Mouse (Mus musculus): ENCODE data around the gene Nbl1. TPM values are rescaled to one million over a fixed set of nuclear protein-coding genes. Genes with fewer than 3 reads are reported as not detected.
A peak's percentile ranks its signal among the peaks of the same experiment; 100 is the strongest.

Nbl1 gene
- polyA plus RNA-seq, 1 experiment from 2014 or later = 57.4 TPM

DNA sequence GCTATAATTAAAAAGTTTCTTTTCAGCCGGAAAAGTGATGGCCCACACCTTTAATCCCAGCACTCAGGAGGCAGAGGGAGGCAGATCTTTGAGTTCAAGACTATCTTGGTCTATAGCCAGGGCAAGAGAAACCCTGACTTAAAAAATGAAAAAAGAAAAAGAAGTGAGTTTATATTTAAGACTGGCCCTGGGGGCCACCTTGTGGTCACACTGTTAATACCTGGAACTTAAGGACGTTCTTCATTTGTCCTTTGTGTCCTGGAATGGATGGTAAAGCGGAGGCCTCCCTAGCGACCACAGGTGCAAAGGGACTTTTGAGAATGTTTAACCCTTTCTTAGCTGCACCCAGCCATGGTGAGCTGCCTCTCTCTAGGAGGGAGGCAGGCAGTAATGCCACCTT lies 14.1 kb downstream of the Nbl1 start:
- peaks cover 32% of the 10 kb centered on the region for H3K27me3 ChIP-seq (ENCODE audit: control insufficient read depth, insufficient read depth, low read depth, low read length)
- no peak overlapping the region for H3K4me3 ChIP-seq (ENCODE audit: low read length)
- H3K9me3 ChIP-seq (ENCODE audit: control insufficient read depth, low read length) = no peaks in the 10 kb centered on the region
- no peak overlapping the region for H3K9ac ChIP-seq (ENCODE audit: low read length)
- H3K36me3 ChIP-seq (ENCODE audit: control insufficient read depth, insufficient read depth, low read length) = no peaks in the 10 kb centered on the region
- H3K4me1 ChIP-seq (replicated peaks; ENCODE audit: control insufficient read depth, insufficient read depth, low read length) = peaks cover 22% of the 10 kb centered on the region
- no peak overlapping the region for H3K4me2 ChIP-seq (ENCODE audit: low read depth, low read length)
- H3K27ac ChIP-seq (ENCODE audit: low read length) = no peak overlapping the region
- no peak for ATAC-seq (ENCODE audit: low read depth)
- 12% methylated on average over 4 of the region's 4 CpGs for WGBS

GRCm38 (mm10) chr4:139078313-139078712 lies 14.5 kb downstream of the Nbl1 start:
- no peak overlapping the region for H3K27ac ChIP-seq (ENCODE audit: low read length)
- no peak overlapping the region for H3K4me2 ChIP-seq (ENCODE audit: low read depth, low read length)
- WGBS = 28% methylated on average over 2 of the region's 2 CpGs
- no peaks in the 10 kb centered on the region for H3K9me3 ChIP-seq (ENCODE audit: control insufficient read depth, low read length)
- H3K36me3 ChIP-seq (ENCODE audit: control insufficient read depth, insufficient read depth, low read length) = no peaks in the 10 kb centered on the region
- no peak for ATAC-seq (ENCODE audit: low read depth)
- H3K9ac ChIP-seq (ENCODE audit: low read length) = no peak overlapping the region
- peaks cover 37% of the 10 kb centered on the region for H3K27me3 ChIP-seq (ENCODE audit: control insufficient read depth, insufficient read depth, low read depth, low read length)
- no peak overlapping the region for H3K4me3 ChIP-seq (ENCODE audit: low read length)
- H3K4me1 ChIP-seq (replicated peaks; ENCODE audit: control insufficient read depth, insufficient read depth, low read length) = peaks cover 18% of the 10 kb centered on the region

DNA sequence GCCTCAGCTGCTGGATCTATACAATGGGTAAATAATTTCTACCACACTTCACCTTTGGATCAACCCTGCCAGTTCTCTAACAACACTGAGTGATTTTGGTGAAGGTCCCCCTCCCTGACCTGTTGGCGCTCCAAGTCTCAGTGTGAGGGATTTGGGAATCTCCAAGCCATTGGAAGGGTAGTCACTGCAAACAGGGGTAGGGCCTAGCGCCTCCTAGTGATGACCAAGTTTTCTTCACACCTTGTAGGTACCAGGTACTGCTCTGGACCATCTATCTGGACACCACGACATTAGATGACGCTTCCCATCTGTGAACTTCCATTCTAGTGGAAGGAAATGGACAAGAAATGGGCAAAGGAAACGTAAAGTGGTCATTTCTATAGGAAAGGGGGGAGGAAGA lies 16.9 kb downstream of the Nbl1 start:
- Histone ChIP-seq H3K9ac (ENCODE audit: low read length) (no peak overlapping the region), H3K27me3 (ENCODE audit: control insufficient read depth, insufficient read depth, low read depth, low read length) (peaks cover 43% of the 10 kb centered on the region), H3K4me1 (replicated peaks; ENCODE audit: control insufficient read depth, insufficient read depth, low read length) (peaks cover 11% of the 10 kb centered on the region), H3K9me3 (ENCODE audit: control insufficient read depth, low read length) (no peaks in the 10 kb centered on the region), H3K36me3 (ENCODE audit: control insufficient read depth, insufficient read depth, low read length) (no peaks in the 10 kb centered on the region), H3K27ac (ENCODE audit: low read length) (no peak overlapping the region), H3K4me2 (ENCODE audit: low read depth, low read length) (peak overlapping the region; percentile 86; the same call in 1 of the 2 replicates), H3K4me3 (ENCODE audit: low read length) (peak overlapping the region; percentile 53)
- ATAC-seq (ENCODE audit: low read depth) = no peak
- WGBS = 19% methylated on average over 5 of the region's 5 CpGs

GRCm38 (mm10) chr4:139075041-139075711 lies 17.6 kb downstream of the Nbl1 start, which contains the start of gene Htr6:
Htr6 (minus strand) TSS chr4:139075570.
- H3K4me1 ChIP-seq (replicated peaks; ENCODE audit: control insufficient read depth, insufficient read depth, low read length) = peaks cover 11% of the 10 kb centered on the region
- H3K27ac ChIP-seq (ENCODE audit: low read length) = no peak within 1 kb of the TSS
- peaks cover 43% of the 10 kb centered on the region for H3K27me3 ChIP-seq (ENCODE audit: control insufficient read depth, insufficient read depth, low read depth, low read length)
- WGBS = under 1% methylated on average over 48 of the region's 77 CpGs
- peak within 1 kb of the TSS; percentile 53 for H3K4me3 ChIP-seq (ENCODE audit: low read length)
- no peaks in the 10 kb centered on the region for H3K9me3 ChIP-seq (ENCODE audit: control insufficient read depth, low read length)
- peak; percentile 35 for ATAC-seq (ENCODE audit: low read depth)
- H3K36me3 ChIP-seq (ENCODE audit: control insufficient read depth, insufficient read depth, low read length) = no peaks in the 10 kb centered on the region
- peak within 1 kb of the TSS; percentile 86 for H3K4me2 ChIP-seq (ENCODE audit: low read depth, low read length)
- peak within 1 kb of the TSS; percentile 51; the same call in 1 of the 2 replicates for H3K9ac ChIP-seq (ENCODE audit: low read length)

DNA sequence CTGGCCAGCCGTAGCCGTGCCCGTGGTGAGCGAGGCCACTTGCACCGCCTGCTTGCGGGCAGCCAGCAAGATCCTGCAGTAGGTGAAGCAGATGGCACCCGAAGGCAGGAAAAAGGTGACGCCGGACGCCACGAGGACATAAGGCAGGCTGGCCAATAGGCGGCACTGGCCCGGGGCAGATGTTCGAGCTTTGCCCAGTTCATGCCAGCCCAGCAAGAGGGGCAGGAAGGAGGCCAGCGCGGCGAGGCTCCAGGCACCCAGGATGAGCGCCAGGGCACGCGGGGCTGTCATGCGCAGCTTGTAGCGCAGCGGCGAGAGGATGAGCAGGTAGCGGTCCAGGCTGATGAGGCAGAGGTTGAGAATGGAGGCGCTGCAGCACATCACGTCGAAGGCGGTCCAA lies 18.7 kb downstream of the Nbl1 start:
- Histone ChIP-seq H3K36me3 (ENCODE audit: control insufficient read depth, insufficient read depth, low read length) (no peaks in the 10 kb centered on the region), H3K9me3 (ENCODE audit: control insufficient read depth, low read length) (no peaks in the 10 kb centered on the region), H3K4me3 (ENCODE audit: low read length) (no peak overlapping the region), H3K4me2 (ENCODE audit: low read depth, low read length) (peak overlapping the region; percentile 86; the same call in 1 of the 2 replicates), H3K4me1 (replicated peaks; ENCODE audit: control insufficient read depth, insufficient read depth, low read length) (peaks cover 11% of the 10 kb centered on the region), H3K27ac (ENCODE audit: low read length) (no peak overlapping the region), H3K27me3 (ENCODE audit: control insufficient read depth, insufficient read depth, low read depth, low read length) (peaks cover 43% of the 10 kb centered on the region), H3K9ac (ENCODE audit: low read length) (no peak overlapping the region)
- ATAC-seq (ENCODE audit: low read depth) = no peak
- 22% methylated on average over 29 of the region's 29 CpGs for WGBS

- Histone ChIP-seq H3K9me3 (ENCODE audit: control insufficient read depth, low read length) (no peaks in the 10 kb centered on the region), H3K27me3 (ENCODE audit: control insufficient read depth, insufficient read depth, low read depth, low read length) (peaks cover 6% of the 10 kb centered on the region), H3K9ac (ENCODE audit: low read length) (no peak overlapping the region), H3K36me3 (ENCODE audit: control insufficient read depth, insufficient read depth, low read length) (no peaks in the 10 kb centered on the region), H3K4me3 (ENCODE audit: low read length) (no peak overlapping the region), H3K4me2 (ENCODE audit: low read depth, low read length) (no peak overlapping the region), H3K27ac (ENCODE audit: low read length) (no peak overlapping the region), H3K4me1 (replicated peaks; ENCODE audit: control insufficient read depth, insufficient read depth, low read length) (no peaks in the 10 kb centered on the region)
- WGBS = 22% methylated on average over 4 of the region's 4 CpGs
- no peak for ATAC-seq (ENCODE audit: low read depth)
Observed at GRCm38 (mm10) chr4:139068287-139068686, 24.5 kb downstream of the Nbl1 start.

GRCm38 (mm10) chr4:139064831-139065230 lies 28.0 kb downstream of the Nbl1 start:
- H3K4me3 ChIP-seq (ENCODE audit: low read length) = no peak overlapping the region
- H3K36me3 ChIP-seq (ENCODE audit: control insufficient read depth, insufficient read depth, low read length) = no peaks in the 10 kb centered on the region
- H3K4me2 ChIP-seq (ENCODE audit: low read depth, low read length) = no peak overlapping the region
- ATAC-seq (ENCODE audit: low read depth) = no peak
- H3K9me3 ChIP-seq (ENCODE audit: control insufficient read depth, low read length) = no peaks in the 10 kb centered on the region
- 78% methylated on average over 5 of the region's 5 CpGs for WGBS
- H3K27me3 ChIP-seq (ENCODE audit: control insufficient read depth, insufficient read depth, low read depth, low read length) = no peaks in the 10 kb centered on the region
- H3K27ac ChIP-seq (ENCODE audit: low read length) = no peak overlapping the region
- H3K4me1 ChIP-seq (replicated peaks; ENCODE audit: control insufficient read depth, insufficient read depth, low read length) = no peaks in the 10 kb centered on the region
- no peak overlapping the region for H3K9ac ChIP-seq (ENCODE audit: low read length)

GRCm38 (mm10) chr4:139059569-139059968 lies 33.2 kb downstream of the Nbl1 start:
- Histone ChIP-seq H3K9me3 (ENCODE audit: control insufficient read depth, low read length) (no peaks in the 10 kb centered on the region), H3K4me1 (replicated peaks; ENCODE audit: control insufficient read depth, insufficient read depth, low read length) (no peaks in the 10 kb centered on the region), H3K4me2 (ENCODE audit: low read depth, low read length) (no peak overlapping the region), H3K36me3 (ENCODE audit: control insufficient read depth, insufficient read depth, low read length) (no peaks in the 10 kb centered on the region), H3K27me3 (ENCODE audit: control insufficient read depth, insufficient read depth, low read depth, low read length) (no peaks in the 10 kb centered on the region), H3K27ac (ENCODE audit: low read length) (no peak overlapping the region), H3K4me3 (ENCODE audit: low read length) (no peak overlapping the region), H3K9ac (ENCODE audit: low read length) (no peak overlapping the region)
- ATAC-seq (ENCODE audit: low read depth) = peak; percentile 28; the same call in 1 of the 2 replicates
- WGBS = 2% methylated on average over 7 of the region's 7 CpGs

- H3K4me2 ChIP-seq (ENCODE audit: low read depth, low read length) = no peak overlapping the region
- no peaks in the 10 kb centered on the region for H3K4me1 ChIP-seq (replicated peaks; ENCODE audit: control insufficient read depth, insufficient read depth, low read length)
- H3K9me3 ChIP-seq (ENCODE audit: control insufficient read depth, low read length) = no peaks in the 10 kb centered on the region
- WGBS = 79% methylated on average over 5 of the region's 5 CpGs
- H3K4me3 ChIP-seq (ENCODE audit: low read length) = no peak overlapping the region
- no peaks in the 10 kb centered on the region for H3K36me3 ChIP-seq (ENCODE audit: control insufficient read depth, insufficient read depth, low read length)
- no peak for ATAC-seq (ENCODE audit: low read depth)
- H3K27me3 ChIP-seq (ENCODE audit: control insufficient read depth, insufficient read depth, low read depth, low read length) = no peaks in the 10 kb centered on the region
- no peak overlapping the region for H3K27ac ChIP-seq (ENCODE audit: low read length)
- no peak overlapping the region for H3K9ac ChIP-seq (ENCODE audit: low read length)
Observed at GRCm38 (mm10) chr4:139058029-139058428, 34.8 kb downstream of the Nbl1 start.
